Mouse (Mus musculus): ENCODE measurements around the gene Gm36079.
"Not testable (repeated sequence)": the region's sequence is repeated elsewhere in the genome, so short reads cannot be mapped to it uniquely, and the experiment has no call there.

Gm36079 gene

DNA sequence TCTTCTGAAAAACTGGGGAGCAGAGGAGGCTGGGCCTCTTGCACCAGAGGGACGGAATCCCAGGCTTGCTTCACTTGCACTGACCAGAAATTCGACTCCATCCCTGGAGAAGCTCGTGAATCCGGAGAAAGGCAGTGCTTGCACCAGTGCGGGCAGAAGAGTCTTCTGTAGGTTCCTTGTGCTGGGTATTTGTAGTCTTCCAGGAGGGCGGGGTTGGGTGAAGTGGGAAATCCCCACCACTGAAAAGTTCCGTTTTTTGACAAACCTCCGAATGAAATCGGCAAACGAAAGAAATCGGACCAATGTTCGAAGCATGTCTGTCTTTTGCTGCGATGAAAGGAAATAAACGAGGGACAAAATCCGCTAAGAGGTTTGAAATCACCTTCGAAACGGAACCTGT, at the start of gene Gm36079:
Gm36079 (minus strand) TSS at position 101 of the 400 bp plus-strand sequence.
- not testable (repeated sequence) for DNase-seq (ENCODE audit: low read depth, low spot score)

DNA sequence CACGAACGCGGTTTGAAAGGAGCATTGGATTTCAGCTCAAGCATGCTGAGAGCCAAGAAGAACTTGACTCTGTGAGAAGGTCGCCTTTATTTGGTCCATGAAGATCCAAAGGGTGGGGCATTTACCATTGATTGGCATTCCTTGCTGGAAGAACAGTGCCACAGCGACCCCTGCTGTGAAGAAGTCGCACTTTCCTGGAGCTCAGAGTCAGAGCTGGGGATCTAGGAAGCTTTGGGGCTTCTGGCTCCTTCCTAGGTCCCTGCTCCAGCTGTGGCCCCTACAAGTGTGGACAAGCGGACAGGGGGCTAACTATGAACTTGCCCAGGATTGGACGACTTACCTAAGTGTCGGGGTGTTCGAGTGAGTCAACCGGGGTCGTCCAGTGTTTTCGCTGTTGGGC, 44.1 kb upstream of the Gm36079 start:
- not testable (repeated sequence) for DNase-seq (ENCODE audit: low read depth, low spot score)

DNA sequence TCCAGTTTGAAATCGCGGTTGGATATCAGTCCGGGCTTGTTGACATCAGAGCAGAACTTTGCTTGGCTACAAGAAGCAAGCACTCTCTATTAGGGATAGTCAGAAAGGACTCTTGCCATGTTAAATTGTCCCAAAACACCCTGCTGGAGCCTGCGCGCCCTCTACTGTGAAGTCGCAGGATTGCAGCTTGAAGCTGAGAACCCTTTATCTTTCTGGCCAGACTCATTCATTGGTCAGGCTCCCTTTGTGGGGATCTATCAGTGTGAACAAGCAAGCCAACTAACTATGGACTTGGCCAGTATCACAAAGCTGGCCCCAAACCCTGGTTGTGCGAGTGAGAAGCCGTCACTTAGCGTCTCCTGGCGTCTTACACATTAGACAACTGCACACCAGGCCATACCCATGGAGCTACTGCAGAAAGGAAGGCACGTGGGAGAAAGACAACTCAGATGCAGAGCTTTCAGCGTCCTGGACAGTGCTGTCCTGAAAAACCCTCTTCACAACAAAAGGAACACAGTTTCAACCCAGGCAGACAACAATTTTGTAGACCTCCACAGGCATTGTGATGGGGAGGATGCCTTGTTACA, 43.3 kb upstream of the Gm36079 start:
- not testable (repeated sequence) for DNase-seq (ENCODE audit: low read depth, low spot score)

DNA sequence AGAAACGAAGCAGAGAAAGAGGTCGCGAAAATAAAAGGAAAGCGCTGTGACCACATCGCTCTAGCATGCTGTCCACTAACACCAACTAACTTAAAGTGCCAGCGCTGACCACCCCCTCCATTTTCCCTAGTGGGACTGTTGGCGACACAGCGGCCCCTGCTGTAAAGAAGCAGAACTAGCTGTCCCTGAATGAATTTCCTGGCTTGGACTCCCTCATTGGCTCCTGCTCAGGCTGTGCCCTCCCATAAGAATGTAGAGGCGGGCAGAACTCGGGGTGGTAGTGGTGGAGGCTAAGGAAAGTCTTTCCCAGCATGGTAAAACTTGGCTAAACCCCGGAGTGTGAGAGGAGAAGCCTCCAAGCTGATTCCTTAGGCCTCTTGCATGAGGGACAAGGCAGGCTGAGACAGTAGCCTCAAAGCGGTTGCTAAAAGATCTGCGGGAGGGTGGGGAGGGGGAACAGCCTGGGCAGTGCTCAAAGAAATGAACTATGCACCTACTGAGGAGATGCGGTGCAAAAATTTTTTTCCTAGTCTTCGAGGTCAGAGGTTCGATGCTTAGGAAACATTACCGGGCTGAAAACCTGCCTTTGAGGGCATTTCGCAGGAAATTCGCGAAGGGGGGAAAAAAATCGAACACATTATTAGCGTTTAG, 36.8 kb upstream of the Gm36079 start:
- DNase-seq (ENCODE audit: low read depth, low spot score), result not testable (repeated sequence)

DNA sequence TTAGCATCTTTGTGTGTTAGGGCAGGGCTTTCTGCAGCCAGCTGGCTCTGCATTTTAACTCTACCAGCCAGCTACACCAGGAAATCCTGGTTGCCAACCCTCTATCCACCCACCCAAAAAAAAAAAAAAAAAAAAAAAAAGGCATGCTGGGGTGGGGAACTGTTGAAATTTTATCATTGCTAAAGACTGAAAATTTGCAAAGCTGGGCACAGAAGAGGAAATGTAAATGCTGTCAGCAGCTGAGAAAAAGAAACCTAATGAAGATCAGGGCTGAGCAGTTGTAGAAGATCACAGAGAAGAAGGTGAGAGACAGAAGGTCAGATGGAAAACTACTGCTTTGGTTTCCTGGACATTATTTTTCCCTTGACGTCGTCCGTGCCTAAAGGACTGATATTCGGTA, 36.1 kb upstream of the Gm36079 start:
- DNase-seq (ENCODE audit: low read depth, low spot score), result not testable (repeated sequence)

DNA sequence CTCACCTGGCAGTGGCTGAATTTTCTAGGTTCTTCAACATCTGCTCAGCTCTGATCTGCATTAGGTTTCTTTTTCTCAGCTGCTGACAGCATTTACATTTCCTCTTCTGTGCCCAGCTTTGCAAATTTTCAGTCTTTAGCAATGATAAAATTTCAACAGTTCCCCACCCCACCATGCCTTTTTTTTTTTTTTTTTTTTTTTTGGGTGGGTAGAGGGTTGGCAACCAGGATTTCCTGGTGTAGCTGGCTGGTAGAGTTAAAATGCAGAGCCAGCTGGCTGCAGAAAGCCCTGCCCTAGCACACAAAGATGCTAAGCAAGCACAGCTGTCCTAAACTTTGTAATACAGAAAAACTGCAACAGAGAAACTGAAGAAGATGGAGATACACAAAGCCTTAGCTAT, 25.3 kb upstream of the Gm36079 start, which contains the start of gene Gm21188:
Gm21188 (minus strand) TSS at position 110 of the 400 bp plus-strand sequence.
- not testable (repeated sequence) for DNase-seq (ENCODE audit: low read depth, low spot score)

DNA sequence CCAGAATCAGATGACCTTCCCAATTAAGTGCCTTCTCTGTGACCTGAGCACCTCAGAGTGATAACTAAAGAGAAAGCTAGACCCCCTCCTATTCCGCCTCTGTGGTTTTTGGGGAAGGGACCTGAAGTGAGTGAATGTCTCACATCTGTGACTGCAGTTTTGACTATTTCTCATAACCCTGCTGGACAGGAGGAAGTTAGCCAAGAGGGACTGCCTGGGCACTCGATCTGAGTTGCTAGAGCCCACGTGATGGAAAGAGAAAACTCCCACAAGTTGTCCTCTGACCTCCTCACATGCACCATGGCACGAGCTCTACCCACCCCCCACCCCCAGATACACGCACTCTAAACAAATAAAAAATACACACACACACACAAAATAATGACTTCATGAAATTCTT, 21.8 kb upstream of the Gm36079 start:
- DNase-seq (ENCODE audit: low read depth, low spot score), result not testable (repeated sequence)

DNA sequence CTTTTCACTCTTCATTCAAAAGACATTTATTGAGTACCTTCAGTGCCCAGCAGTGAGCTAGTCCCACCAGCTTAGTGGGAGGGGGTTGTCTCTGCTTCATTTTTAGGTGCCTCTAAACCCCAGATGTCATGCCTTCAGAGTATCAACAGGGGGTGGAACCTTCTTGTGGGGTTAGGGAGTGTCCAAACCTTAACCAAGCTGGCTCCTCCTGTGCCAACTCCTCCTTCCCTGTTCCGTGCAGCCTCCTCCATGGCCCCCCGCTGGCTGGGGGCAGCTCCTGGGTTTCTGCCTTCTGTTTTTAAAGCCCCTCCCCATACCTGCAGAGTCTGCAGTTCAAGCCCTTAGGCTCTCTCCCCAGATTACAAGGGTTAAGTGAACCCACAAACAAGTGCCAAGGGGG, 21.4 kb upstream of the Gm36079 start:
- DNase-seq (ENCODE audit: low read depth, low spot score), result not testable (repeated sequence)

DNA sequence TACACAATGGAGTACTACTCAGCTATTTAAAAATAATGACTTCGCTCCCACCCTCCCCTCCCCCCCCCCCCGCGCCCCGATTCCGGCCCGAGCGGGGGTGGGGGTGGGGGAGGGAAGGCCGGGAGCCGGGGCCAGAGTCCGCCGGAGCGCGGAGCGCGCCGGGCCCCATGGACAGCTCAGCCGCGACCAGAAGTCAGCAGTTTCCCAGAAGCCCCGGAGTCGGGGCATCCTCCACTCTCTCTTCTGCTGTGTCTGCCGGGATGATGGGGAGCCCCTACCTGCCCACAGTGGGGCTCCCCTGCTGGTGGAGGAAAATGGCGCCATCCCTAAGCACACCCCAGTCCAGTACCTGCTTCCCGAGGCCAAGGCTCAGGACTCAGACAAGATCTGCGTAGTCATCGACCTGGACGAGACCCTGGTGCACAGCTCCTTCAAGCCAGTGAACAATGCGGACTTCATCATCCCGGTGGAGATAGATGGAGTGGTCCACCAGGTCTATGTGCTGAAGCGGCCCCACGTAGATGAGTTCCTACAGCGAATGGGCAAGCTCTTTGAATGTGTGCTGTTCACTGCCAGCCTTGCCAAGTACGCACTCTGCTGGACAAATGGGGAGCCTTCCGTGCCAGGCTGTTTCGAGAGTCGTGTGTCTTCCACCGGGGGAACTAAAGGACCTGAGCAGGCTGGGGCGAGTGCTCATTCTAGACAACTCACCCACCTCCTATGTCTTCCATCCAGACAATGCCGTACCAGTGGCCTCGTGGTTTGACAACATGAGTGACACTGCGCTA, 19.8 kb upstream of the Gm36079 start:
- DNase-seq (ENCODE audit: low read depth, low spot score), result not testable (repeated sequence)

DNA sequence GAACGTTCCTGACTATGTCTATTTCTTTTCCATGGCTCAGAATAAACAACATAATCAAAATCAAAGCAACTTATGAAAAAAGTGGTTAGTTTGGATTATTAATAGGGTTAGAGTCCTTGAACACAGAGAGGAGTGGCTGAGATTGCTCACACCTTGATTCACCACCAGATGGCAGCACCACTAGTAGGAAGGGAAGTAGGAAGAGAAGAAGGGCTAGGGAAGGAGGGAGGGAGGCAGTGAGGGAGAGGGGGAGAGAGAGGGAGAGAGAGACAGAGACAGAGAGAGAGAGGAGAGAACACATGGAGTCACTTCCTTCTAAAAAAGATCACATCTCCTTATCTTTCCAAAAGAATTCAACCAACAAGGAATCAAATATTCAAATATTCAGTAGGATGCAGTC, 14.3 kb upstream of the Gm36079 start:
- DNase-seq (ENCODE audit: low read depth, low spot score), result not testable (repeated sequence)

DNA sequence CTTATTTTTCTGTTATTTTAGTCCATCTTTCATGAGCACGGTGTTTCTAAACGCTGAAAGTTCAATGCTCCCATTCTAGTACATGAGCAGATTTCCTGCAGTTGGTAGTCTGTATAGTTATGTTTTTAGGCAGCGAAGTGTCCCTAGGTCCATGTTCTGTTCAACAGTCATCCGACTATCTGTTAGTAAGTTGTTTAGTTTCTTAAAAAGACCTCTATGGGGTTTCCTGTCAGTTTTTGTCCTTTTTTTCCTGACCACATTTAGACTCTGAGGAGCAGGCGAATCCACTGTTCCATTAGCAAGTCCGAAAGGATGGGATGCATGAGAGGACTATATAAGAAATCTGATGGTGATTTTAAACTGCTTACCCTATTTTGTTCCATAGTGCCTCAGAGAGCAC, 11.1 kb upstream of the Gm36079 start:
- DNase-seq (ENCODE audit: low read depth, low spot score), result not testable (repeated sequence)

DNA sequence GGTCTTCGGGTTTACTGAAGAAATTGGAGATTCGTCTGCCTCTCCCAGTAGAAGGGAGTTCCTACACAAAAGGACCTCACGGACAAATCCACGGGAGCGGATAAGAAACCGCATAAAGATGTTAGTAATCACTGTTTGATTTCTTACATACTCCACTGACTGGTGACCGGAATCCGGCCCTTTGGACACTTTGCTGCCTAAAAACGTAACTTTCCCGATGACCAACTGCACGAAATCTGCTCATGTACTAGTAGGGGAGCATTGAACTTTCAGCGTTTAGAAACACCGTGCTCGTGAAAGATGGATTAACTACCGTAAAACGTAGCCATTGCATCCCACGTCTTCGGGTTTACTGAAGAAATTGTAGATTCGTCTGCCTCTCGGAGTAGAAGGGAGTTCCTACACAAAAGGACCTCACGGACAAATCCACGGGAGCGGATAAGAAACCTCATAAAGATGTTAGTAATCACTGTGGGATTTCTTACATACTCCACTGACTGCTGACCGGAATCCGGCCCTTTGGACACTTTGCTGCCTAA, 9.8 kb upstream of the Gm36079 start:
- DNase-seq (ENCODE audit: low read depth, low spot score), result not testable (repeated sequence)

DNA sequence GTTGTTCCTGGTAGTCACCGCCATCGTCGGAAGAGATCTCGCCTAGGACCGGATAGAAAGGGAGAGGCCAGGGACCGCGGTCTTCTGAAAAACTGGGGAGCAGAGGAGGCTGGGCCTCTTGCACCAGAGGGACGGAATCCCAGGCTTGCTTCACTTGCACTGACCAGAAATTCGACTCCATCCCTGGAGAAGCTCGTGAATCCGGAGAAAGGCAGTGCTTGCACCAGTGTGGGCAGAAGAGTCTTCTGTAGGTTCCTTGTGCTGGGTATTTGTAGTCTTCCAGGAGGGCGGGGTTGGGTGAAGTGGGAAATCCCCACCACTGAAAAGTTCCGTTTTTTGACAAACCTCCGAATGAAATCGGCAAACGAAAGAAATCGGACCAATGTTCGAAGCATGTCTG, 8.3 kb upstream of the Gm36079 start:
- not testable (repeated sequence) for DNase-seq (ENCODE audit: low read depth, low spot score)

DNA sequence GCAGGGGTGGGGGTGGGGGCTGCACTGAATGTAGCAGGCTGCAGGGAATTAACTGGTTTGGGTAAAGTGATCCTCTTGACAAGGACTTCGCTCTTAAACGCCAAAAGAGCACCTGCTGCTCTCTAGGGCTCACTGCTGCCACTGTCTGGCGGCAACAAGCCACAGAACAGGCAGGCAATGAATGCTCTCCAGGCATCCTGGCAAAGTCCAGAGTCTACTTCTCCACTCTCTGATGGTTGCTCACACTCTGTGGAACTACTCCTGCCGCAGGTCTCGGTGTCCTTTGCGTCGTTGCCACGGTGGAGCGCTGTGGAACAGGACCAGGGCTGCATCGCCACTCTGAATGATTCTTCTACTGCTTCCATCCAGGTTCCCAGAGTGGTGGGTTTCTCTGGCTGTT, 7.8 kb upstream of the Gm36079 start:
- DNase-seq (ENCODE audit: low read depth, low spot score), result not testable (repeated sequence)

DNA sequence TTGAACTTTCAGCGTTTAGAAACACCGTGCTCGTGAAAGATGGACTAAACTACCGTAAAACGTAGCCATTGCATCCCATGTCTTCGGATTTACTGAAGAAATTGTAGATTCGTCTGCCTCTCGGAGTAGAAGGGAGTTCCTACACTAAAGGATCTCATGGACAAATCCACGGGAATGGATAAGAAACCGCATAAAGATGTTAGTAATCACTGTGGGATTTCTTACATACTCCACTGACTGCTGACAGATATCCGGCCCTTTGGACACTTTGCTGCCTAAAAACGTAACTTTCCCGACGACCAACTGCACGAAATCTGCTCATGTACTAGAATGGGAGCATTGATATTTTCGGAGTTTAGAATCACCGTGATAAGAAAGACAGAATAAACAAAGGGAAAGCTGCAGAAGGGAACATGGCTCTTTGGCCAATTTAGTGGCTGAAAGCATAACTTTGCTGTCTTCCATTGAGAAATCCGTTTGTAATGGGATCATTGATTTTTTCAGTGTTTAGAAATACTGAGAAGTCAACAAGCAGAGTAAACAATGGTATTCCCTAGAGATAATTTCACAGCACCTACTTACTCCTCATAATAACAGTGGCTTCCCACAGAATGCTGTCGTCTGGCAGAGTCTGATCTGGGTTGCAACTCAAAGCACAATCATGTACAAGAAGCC, 6.8 kb upstream of the Gm36079 start:
- peak; percentile 59 for DNase-seq (ENCODE audit: low read depth, low spot score)

DNA sequence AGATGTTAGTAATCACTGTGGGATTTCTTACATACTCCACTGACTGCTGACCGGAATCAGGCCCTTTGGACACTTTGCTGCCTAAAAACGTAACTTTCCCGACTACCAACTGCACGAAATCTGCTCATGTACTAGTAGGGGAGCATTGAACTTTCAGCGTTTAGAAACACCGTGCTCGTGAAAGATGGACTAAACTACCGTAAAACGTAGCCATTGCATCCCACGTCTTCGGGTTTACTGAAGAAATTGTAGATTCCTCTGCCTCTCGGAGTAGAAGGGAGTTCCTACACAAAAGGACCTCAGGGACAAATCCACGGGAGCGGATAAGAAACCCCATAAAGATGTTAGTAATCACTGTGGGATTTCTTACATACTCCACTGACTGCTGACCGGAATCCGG, 4.9 kb upstream of the Gm36079 start:
- not testable (repeated sequence) for DNase-seq (ENCODE audit: low read depth, low spot score)

DNA sequence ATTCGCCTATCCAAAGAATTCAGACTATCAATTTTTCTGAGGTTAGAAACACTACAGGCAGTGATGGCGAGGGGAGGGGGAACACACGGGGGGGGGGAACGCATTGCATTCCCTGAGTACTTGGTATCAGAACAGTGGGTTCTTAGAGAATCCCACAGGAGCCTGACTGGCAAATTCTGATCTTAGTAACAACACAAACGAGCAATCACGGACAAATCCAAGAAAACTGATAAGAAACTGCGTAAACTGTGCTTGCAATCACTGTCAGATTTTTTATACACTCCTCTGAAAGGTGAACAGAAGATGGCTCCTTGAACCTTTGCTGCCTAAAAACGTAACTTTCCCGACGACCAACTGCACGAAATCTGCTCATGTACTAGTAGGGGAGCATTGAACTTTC, 557 bp upstream of the Gm36079 start:
- not testable (repeated sequence) for DNase-seq (ENCODE audit: low read depth, low spot score)

DNA sequence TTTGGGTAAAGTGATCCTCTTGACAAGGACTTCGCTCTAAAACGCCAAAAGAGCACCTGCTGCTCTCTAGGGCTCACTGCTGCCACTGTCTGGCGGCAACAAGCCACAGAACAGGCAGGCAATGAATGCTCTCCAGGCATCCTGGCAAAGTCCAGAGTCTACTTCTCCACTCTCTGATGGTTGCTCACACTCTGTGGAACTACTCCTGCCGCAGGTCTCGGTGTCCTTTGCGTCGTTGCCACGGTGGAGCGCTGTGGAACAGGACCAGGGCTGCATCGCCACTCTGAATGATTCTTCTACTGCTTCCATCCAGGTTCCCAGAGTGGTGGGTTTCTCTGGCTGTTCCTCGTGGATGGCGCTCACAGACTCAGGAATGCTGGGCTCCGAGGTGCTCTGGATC, 438 bp downstream of the Gm36079 start:
- not testable (repeated sequence) for DNase-seq (ENCODE audit: low read depth, low spot score)

DNA sequence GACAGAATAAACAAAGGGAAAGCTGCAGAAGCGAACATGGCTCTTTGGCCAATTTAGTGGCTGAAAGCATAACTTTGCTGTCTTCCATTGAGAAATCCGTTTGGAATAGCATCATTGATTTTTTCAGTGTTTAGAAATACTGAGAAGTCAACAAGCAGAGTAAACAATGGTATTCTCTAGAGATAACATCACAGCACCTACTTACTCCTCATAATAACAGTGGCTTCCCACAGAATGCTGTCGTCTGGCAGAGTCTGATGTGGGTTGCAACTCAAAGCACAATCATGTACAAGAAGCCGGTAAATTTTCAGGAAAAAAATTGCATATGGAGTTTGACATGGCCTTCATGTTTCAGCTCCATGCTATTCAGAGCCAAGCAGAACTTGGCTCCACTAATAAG, 1.2 kb downstream of the Gm36079 start:
- DNase-seq (ENCODE audit: low read depth, low spot score), result not testable (repeated sequence)

DNA sequence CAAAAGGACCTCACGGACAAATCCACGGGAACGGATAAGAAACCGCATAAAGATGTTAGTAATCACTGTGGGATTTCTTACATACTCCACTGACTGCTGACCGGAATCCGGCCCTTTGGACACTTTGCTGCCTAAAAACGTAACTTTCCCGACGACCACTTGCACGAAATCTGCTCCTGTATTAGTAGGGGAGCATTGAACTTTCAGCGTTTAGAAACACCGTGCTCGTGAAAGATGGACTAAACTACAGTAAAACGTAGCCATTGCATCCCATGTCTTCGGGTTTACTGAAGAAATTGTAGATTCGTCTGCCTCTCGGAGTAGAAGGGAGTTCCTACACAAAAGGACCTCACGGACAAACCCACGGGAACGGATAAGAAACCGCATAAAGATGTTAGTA, 1.8 kb downstream of the Gm36079 start:
- not testable (repeated sequence) for DNase-seq (ENCODE audit: low read depth, low spot score)

DNA sequence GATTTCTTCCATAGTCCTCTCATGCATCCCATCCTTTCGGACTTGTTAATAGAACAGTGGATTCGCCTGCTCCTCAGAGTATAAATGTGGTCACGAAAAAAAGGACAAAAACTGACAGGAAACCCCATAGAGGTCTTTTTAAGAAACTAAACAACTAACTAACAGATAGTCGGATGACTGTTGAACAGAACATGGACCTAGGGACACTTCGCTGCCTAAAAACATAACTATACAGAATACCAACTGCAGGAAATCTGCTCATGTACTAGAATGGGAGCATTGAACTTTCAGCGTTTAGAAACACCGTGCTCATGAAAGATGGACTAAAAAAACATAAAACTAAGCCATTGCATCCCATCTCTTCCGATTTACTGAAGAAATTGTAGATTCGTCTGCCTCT, 2.2 kb downstream of the Gm36079 start:
- DNase-seq (ENCODE audit: low read depth, low spot score), result not testable (repeated sequence)

DNA sequence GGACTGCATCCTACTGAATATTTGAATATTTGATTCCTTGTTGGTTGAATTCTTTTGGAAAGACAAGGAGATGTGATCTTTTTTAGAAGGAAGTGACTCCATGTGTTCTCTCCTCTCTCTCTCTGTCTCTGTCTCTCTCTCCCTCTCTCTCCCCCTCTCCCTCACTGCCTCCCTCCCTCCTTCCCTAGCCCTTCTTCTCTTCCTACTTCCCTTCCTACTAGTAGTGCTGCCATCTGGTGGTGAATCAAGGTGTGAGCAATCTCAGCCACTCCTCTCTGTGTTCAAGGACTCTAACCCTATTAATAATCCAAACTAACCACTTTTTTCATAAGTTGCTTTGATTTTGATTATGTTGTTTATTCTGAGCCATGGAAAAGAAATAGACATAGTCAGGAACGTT, 5.3 kb downstream of the Gm36079 start:
- not testable (repeated sequence) for DNase-seq (ENCODE audit: low read depth, low spot score)
